Mouse (Mus musculus): Measurements from ENCODE around the gene Itgbl1. TPM values are rescaled to one million over a fixed set of nuclear protein-coding genes. Genes with fewer than 3 reads are reported as not detected.

Gene Itgbl1
- polyA plus RNA-seq, 2 experiments = 1.8 to 2.6 TPM

DNA sequence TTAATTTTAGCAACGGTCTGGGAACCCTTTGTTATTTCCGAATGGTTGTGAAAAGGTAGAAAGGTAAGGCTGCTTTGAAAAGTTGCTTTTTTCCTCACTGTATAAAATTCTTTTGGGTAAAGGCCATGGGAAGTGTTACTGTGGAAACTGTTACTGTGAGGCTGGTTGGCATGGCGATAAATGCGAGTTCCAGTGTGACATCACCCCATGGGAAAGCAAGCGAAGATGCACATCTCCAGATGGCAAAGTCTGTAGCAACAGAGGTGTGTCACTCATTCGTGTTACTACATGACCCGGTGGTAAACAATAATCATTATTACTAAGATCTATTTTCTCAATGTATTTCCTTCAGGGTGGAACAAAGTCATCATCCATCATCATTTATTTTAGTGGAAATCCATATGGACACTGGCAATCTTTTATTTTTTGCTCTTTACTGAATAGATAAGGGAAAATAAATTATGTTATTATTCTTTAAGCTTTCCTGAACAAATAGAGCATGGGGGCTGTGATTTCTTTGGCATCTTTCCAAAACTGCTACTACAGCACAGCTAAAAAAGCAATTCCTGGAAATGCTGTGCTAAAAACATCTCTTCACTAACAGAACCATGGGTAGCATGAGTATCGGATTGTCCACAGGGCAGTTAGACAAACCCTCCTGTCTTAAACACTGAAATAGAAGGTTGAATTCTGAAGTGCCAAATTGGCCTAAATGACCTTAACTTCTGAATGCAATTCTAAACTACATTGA is 184.1 kb downstream of the Itgbl1 start:
- DNase-seq (ENCODE audit: low spot score) = no peak
- TF ChIP-seq POLR2A (IDR thresholded peaks at IDR 0.05; ENCODE audit: borderline replicate concordance, extremely low read depth, insufficient read depth, insufficient read length) = no peak
- Histone ChIP-seq H3K9me3 (ENCODE audit: control insufficient read depth, low read length) (no peaks in the 10 kb centered on the region), H3K9ac (ENCODE audit: low read depth, low read length, severe bottlenecking) (no peak overlapping the region), H3K4me3 (replicated peaks; ENCODE audit: low read length) (no peak overlapping the region), H3K27ac (replicated peaks; ENCODE audit: low read depth, low read length) (no peak overlapping the region), H3K36me3 (ENCODE audit: control insufficient read depth, insufficient read depth, low read length) (no peaks in the 10 kb centered on the region), H3K4me2 (replicated peaks; ENCODE audit: low read depth, low read length, severe bottlenecking) (no peak overlapping the region), H3K4me1 (ENCODE audit: control insufficient read depth, insufficient read depth, low read length) (no peaks in the 10 kb centered on the region), H3K27me3 (ENCODE audit: control insufficient read depth, insufficient read depth, low read length) (no peaks in the 10 kb centered on the region)
- WGBS = 79% methylated on average over 8 of the region's 8 CpGs
- ATAC-seq (ENCODE audit: low FRiP score, low read depth) = no peak

DNA sequence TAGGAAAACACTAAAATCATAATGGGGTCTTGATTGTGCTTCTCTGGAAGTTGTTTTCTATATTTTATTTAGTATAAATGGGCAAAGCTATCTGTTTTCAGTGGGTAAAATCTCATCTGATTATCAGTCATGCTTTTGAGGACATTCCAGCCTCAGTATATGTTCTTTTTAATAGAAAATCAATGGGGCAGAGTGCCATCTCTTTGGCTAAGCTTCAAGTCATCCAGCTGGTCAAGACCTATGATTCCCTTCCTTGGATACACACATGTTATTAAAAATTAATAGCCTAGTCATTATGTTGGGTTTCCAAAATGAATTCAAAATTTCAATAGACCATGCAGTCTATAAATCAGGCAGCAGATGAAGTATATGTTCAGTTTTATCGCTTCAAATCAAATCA is 204.8 kb downstream of the Itgbl1 start:
- DNase-seq (ENCODE audit: low spot score) (no peak), ATAC-seq (ENCODE audit: low FRiP score, low read depth) (no peak)
- Histone ChIP-seq H3K9me3 (ENCODE audit: control insufficient read depth, low read length) (no peaks in the 10 kb centered on the region), H3K27me3 (ENCODE audit: control insufficient read depth, insufficient read depth, low read length) (no peaks in the 10 kb centered on the region), H3K27ac (replicated peaks; ENCODE audit: low read depth, low read length) (no peak overlapping the region), H3K9ac (ENCODE audit: low read depth, low read length, severe bottlenecking) (no peak overlapping the region), H3K4me3 (replicated peaks; ENCODE audit: low read length) (no peak overlapping the region), H3K4me2 (replicated peaks; ENCODE audit: low read depth, low read length, severe bottlenecking) (no peak overlapping the region), H3K36me3 (ENCODE audit: control insufficient read depth, insufficient read depth, low read length) (no peaks in the 10 kb centered on the region), H3K4me1 (ENCODE audit: control insufficient read depth, insufficient read depth, low read length) (no peaks in the 10 kb centered on the region)
- no peak for TF ChIP-seq POLR2A (IDR thresholded peaks at IDR 0.05; ENCODE audit: borderline replicate concordance, extremely low read depth, insufficient read depth, insufficient read length)
- 85% methylated on average over 1 of the region's 1 CpGs for WGBS

DNA sequence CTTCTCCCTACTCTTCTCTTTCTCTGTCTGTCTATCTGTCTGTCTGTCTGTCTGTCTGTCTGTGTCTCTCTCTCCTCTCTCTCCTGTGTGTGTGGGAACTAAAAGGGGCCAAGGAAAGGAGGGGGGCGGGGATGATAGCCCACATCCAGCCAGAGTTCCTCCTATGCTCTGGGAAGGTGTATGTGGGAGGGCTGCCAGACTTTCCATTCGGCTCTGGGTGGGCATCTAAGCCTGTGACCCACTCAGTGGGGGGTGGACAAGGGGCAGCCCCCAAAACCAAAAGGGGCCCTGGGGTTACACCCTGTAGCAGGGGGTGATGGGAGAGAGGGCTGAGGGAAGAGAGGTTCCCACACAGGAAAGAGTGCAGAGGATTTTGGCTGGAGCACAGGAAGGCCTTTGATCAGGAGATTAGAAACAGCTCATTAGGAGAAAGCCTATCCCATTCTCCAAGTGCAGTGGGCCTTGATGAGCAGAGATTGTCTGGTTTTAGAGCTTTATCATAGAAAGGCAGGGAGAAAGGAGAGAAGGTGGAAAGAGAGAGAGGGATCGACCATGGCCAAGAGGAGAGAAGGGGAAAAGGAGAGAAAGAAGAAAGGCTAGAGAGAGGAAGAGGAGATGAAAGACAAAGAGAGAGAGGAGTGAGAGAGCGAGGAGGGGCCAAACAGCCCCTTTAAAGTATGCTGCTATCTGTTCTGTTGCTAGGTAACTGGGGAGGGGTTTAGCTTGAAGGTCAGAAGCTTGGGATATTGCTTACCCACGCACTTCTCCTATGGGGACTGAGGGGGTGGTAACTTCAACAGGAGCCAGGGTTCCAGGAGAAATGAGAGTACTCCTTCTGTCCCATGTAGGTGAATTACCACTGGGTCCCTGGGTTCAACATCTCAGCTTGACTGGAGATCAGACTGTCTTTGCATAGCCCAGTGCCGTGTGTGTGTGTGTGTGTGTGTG is 206.3 kb downstream of the Itgbl1 start:
- no peak overlapping the region for H3K4me2 ChIP-seq (replicated peaks; ENCODE audit: low read depth, low read length, severe bottlenecking)
- no peaks in the 10 kb centered on the region for H3K36me3 ChIP-seq (ENCODE audit: control insufficient read depth, insufficient read depth, low read length)
- ATAC-seq (ENCODE audit: low FRiP score, low read depth) (no peak), DNase-seq (ENCODE audit: low spot score) (no peak)
- 47% methylated on average over 5 of the region's 6 CpGs for WGBS
- no peak for TF ChIP-seq POLR2A (IDR thresholded peaks at IDR 0.05; ENCODE audit: borderline replicate concordance, extremely low read depth, insufficient read depth, insufficient read length)
- H3K9me3 ChIP-seq (ENCODE audit: control insufficient read depth, low read length) = no peaks in the 10 kb centered on the region
- H3K4me3 ChIP-seq (replicated peaks; ENCODE audit: low read length) = no peak overlapping the region
- H3K27ac ChIP-seq (replicated peaks; ENCODE audit: low read depth, low read length) = no peak overlapping the region
- no peak overlapping the region for H3K9ac ChIP-seq (ENCODE audit: low read depth, low read length, severe bottlenecking)
- no peaks in the 10 kb centered on the region for H3K27me3 ChIP-seq (ENCODE audit: control insufficient read depth, insufficient read depth, low read length)
- no peaks in the 10 kb centered on the region for H3K4me1 ChIP-seq (ENCODE audit: control insufficient read depth, insufficient read depth, low read length)

DNA sequence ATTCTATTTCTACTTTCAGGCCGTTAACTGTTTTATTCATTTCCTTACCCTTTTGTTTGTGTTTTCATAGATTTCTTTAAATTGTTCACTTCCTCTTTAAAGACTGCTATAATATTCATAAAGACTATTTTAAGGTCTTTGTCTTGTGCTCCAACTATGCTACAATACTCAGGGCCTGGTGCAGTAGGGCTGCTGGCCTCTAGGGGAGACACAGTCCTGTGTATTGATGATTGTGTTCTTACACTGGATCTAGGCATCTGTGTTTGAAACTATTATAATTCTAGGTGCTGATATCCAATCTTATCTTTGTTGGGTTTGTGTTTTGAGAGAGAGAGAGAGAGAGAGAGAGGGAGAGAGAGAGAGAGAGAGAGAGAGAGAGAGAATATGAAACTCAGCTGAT is 268.1 kb downstream of the Itgbl1 start:
- H3K27me3 ChIP-seq (ENCODE audit: control insufficient read depth, insufficient read depth, low read length) = no peaks in the 10 kb centered on the region
- ATAC-seq (ENCODE audit: low FRiP score, low read depth) (no peak), DNase-seq (ENCODE audit: low spot score) (no peak)
- 84% methylated on average over 1 of the region's 1 CpGs for WGBS
- no peaks in the 10 kb centered on the region for H3K4me1 ChIP-seq (ENCODE audit: control insufficient read depth, insufficient read depth, low read length)
- no peaks in the 10 kb centered on the region for H3K36me3 ChIP-seq (ENCODE audit: control insufficient read depth, insufficient read depth, low read length)
- H3K27ac ChIP-seq (replicated peaks; ENCODE audit: low read depth, low read length) = no peak overlapping the region
- TF ChIP-seq POLR2A (IDR thresholded peaks at IDR 0.05; ENCODE audit: borderline replicate concordance, extremely low read depth, insufficient read depth, insufficient read length) = no peak
- H3K4me2 ChIP-seq (replicated peaks; ENCODE audit: low read depth, low read length, severe bottlenecking) = no peak overlapping the region
- H3K9me3 ChIP-seq (ENCODE audit: control insufficient read depth, low read length) = no peaks in the 10 kb centered on the region
- H3K4me3 ChIP-seq (replicated peaks; ENCODE audit: low read length) = no peak overlapping the region
- no peak overlapping the region for H3K9ac ChIP-seq (ENCODE audit: low read depth, low read length, severe bottlenecking)

DNA sequence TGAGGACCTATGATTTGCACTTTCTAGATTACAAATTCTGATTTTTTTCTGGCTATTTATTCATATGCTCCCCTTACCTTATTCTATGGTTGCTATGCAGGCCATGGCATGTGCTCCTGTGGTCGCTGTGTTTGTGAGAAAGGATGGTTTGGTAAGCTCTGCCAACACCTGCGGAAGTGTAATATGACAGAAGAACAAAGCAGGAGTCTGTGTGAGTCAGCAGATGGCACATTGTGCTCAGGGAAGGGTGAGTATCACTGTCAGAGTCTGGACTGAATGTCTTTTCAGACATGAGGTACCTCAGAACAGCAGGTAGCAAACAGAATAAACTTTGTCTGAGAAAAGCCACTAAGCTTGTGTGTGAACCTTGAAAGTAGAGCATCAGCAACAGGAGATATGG is 306.8 kb downstream of the Itgbl1 start:
- 74% methylated on average over 2 of the region's 2 CpGs for whole genome bisulfite sequencing
- ATAC-seq (ENCODE audit: low FRiP score, low read depth) (no peak), DNase-seq (ENCODE audit: low spot score) (no peak)
- no peaks in the 10 kb centered on the region for H3K27me3 ChIP-seq (ENCODE audit: control insufficient read depth, insufficient read depth, low read length)
- H3K9ac ChIP-seq (ENCODE audit: low read depth, low read length, severe bottlenecking) = no peak overlapping the region
- TF ChIP-seq POLR2A (IDR thresholded peaks at IDR 0.05; ENCODE audit: borderline replicate concordance, extremely low read depth, insufficient read depth, insufficient read length) = no peak
- no peak overlapping the region for H3K27ac ChIP-seq (replicated peaks; ENCODE audit: low read depth, low read length)
- H3K4me3 ChIP-seq (replicated peaks; ENCODE audit: low read length) = no peak overlapping the region
- H3K4me1 ChIP-seq (ENCODE audit: control insufficient read depth, insufficient read depth, low read length) = no peaks in the 10 kb centered on the region
- H3K9me3 ChIP-seq (ENCODE audit: control insufficient read depth, low read length) = no peaks in the 10 kb centered on the region
- no peaks in the 10 kb centered on the region for H3K36me3 ChIP-seq (ENCODE audit: control insufficient read depth, insufficient read depth, low read length)
- no peak overlapping the region for H3K4me2 ChIP-seq (replicated peaks; ENCODE audit: low read depth, low read length, severe bottlenecking)

Measured in limb, embryonic 14.5 days (tissue).